Mouse (Mus musculus): ENCODE results near the gene Trpc1.

DNA sequence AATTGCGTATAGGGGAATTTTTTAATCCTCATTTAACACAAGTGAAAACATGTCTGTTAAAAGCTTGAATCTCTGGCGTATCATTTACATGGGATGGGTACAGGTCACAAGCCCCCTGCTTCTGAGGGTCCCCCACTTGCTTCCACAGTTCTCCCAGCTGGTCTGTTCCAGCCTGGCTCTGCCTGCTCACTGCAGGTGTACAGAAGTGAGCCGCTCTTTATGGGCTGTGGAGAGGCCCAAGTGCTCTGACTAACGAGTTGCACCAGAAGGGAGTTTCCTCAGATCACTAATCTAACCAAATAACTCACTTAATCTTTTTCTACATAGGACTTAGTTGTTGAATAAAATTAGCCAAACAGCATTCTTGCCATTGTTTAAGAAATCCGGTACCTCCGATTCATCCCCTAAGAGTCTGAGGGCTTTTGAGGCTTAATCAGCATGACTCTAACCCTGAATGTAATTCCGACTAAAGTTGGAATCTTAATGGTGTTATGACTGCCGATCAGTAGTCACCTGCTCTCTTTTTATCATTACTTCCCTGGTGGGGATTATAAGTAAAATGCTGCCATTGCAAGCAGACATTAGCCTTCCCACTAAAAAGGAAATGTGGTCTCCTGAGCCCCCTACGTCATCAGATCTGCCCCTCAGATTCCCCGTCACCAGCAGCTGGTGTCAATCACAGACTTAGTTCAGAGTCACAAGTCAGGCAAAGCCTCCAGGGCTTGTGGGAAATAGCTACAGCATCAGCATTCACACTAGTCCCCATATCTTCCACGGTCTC, 64.3 kb downstream of the Trpc1 start:
- no peak for TF ChIP-seq MYOD1 (IDR thresholded peaks at IDR 0.05; ENCODE audit: control insufficient read depth, insufficient read length, low read depth)
- TF ChIP-seq CTCF (IDR thresholded peaks at IDR 0.05; ENCODE audit: control insufficient read depth, insufficient read depth, insufficient read length), result no peak
- TF ChIP-seq CEBPB (IDR thresholded peaks at IDR 0.05; ENCODE audit: low read depth), result no peak
- no peak for TF ChIP-seq USF1 (IDR thresholded peaks at IDR 0.05; ENCODE audit: low read depth)
- no peak for TF ChIP-seq FOSL1 (IDR thresholded peaks at IDR 0.05; ENCODE audit: insufficient read depth, low read length, poor library complexity, severe bottlenecking)
- no peak for TF ChIP-seq MYOG (IDR thresholded peaks at IDR 0.05; ENCODE audit: control insufficient read depth, extremely low read depth, insufficient read length)
